Mouse (Mus musculus) kidney, adult 2 months (tissue): Measurements from ENCODE around the gene Foxl1. TPM values are rescaled to one million over a fixed set of nuclear protein-coding genes. Genes with fewer than 3 reads are reported as not detected.
"Not testable (repeated sequence)": the region's sequence is repeated elsewhere in the genome, so short reads cannot be mapped to it uniquely, and the experiment has no call there.

ENCODE experiments used
- DNase-seq: peaks from one replicate; pipeline ENCODE4 v3.0.0; 2021
- H3K27ac ChIP-seq: fragments of 200-500 bp; 2 replicates; pipeline ENCODE4 v1.5.1; 2012; ENCODE audit warnings: low read depth, low read length, control low read depth, inconsistent platforms; ENCODE audit not compliant: insufficient read depth
- H3K27me3 ChIP-seq: fragments of 200-500 bp; replicated peaks from 2 replicates; pipeline ENCODE4 v1.6.1; 2012; ENCODE audit warnings: mild to moderate bottlenecking, moderate library complexity, low read length, inconsistent platforms; ENCODE audit not compliant: control insufficient read depth, insufficient read depth
- H3K36me3 ChIP-seq: fragments of 200-500 bp; 2 replicates; pipeline ENCODE4 v1.6.1; 2012; ENCODE audit warnings: mild to moderate bottlenecking, moderate library complexity, low read length, inconsistent platforms; ENCODE audit not compliant: control insufficient read depth, insufficient read depth
- H3K4me1 ChIP-seq: fragments of 200-500 bp; 2 replicates; pipeline ENCODE4 v1.6.1; 2011; ENCODE audit warnings: low read length; ENCODE audit not compliant: control insufficient read depth, insufficient read depth
- H3K4me3 ChIP-seq: fragments of 200-500 bp; 2 replicates; pipeline ENCODE4 v1.5.1; 2011; ENCODE audit warnings: mild to moderate bottlenecking, low read depth, low read length, control low read depth; ENCODE audit not compliant: insufficient read depth
- CTCF ChIP-seq: fragments of 200-500 bp; conservative IDR thresholded peaks from 2 replicates; pipeline ENCODE4 v1.5.1; 2011; ENCODE audit warnings: low read depth, mild to moderate bottlenecking, control low read depth, low read length, moderate library complexity, mixed read lengths; ENCODE audit not compliant: insufficient read depth, insufficient read length
- POLR2A ChIP-seq: fragments of 200-500 bp; IDR thresholded peaks from one replicate; pipeline ENCODE4 v1.6.1; 2011; ENCODE audit warnings: low read depth, low read length, control low read depth
- WGBS: fragments of 180-500 bp; shearing (Covaris S2); methylation state at CpG from one replicate; pipeline ENCODE4 v1.1.7; 2018; 5-methylcytosine and 5-hydroxymethylcytosine counted together
- polyA plus RNA-seq: library from polyadenylated mRNA; depleted of rRNA; stranded (reverse); fragments of >200 nt; gene quantifications from 2 replicates; pipeline ENCODE4 v1.2.3, GENCODE M21; 2012

Foxl1 gene
- polyA plus RNA-seq, 1 experiment, result 0.75 TPM

GRCm38 (mm10) chr8:121134512-121134911 is 6.8 kb downstream of the Foxl1 start:
- Histone ChIP-seq H3K36me3 (no peaks in the 10 kb centered on the region), H3K27ac (no peak overlapping the region), H3K4me1 (no peaks in the 10 kb centered on the region), H3K4me3 (no peak overlapping the region), H3K27me3 (no peaks in the 10 kb centered on the region)
- TF ChIP-seq CTCF (no peak), POLR2A (no peak)
- 75% methylated on average over 11 of the region's 11 CpGs for WGBS
- DNase-seq, result no peak

DNA sequence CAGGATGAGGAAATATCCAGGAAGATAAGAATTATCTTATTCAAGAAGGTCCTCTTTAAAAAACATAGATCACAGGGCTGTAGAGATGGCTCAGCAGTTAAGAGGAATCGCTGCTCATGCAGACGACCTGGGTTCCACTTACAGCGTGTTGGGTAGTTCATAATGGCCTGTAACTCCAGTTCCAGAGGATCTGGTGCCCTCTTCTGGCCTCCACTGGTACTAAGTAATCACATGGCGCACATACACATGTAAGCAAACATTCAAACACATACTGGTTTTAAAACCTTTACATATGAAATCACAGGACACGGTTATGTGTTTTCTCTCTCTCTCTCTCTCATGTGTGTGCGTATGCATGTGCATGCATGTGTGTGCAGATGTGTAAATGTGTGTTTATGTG is 9.1 kb downstream of the Foxl1 start:
- Histone ChIP-seq H3K27me3 (no peaks in the 10 kb centered on the region), H3K36me3 (no peaks in the 10 kb centered on the region), H3K4me3 (no peak overlapping the region), H3K27ac (no peak overlapping the region), H3K4me1 (no peaks in the 10 kb centered on the region)
- no peak for DNase-seq
- TF ChIP-seq CTCF (no peak), POLR2A (no peak)
- WGBS, result 95% methylated on average over 6 of the region's 6 CpGs

GRCm38 (mm10) chr8:121145457-121146134 is 17.9 kb downstream of the Foxl1 start:
- not testable (repeated sequence) for DNase-seq, H3K4me3 ChIP-seq, H3K27ac ChIP-seq, H3K36me3 ChIP-seq, H3K4me1 ChIP-seq, H3K27me3 ChIP-seq
- WGBS, result 62% methylated on average over 5 of the region's 6 CpGs

DNA sequence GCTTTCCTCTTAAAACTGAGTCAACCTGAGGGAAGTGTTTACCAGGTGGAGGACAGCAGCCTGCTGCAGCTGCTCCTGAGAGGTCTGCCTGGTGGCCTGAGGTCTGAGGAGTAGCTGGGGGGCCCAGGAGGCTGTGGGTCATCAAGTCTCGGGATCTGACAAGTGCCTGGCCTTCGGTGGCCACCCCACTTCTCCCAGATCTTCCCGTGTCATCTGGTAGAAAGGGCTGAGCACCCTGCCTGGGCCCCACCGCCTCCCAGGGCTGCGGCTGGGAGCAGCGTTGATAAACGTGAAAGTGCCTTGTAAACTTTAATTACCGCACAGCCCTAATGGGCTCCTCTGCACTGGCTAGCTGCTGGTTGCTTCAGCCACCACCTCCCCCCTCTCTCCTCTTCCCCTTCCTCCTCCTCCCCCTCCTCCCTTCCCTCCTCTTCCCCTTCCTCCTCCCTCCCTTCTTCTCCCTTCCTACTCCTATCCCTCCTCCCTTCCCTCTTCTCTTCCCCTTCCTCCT is 20.9 kb downstream of the Foxl1 start:
- Histone ChIP-seq H3K36me3 (no peaks in the 10 kb centered on the region), H3K27ac (no peak overlapping the region), H3K27me3 (no peaks in the 10 kb centered on the region), H3K4me3 (no peak overlapping the region), H3K4me1 (no peaks in the 10 kb centered on the region)
- no peak for DNase-seq
- TF ChIP-seq POLR2A (no peak), CTCF (no peak)
- 39% methylated on average over 8 of the region's 8 CpGs for WGBS

- peak; percentile 52 for DNase-seq
- no peak overlapping the region for H3K4me3 ChIP-seq
- H3K27me3 ChIP-seq, result no peaks in the 10 kb centered on the region
- no peaks in the 10 kb centered on the region for H3K36me3 ChIP-seq
- no peak overlapping the region for H3K27ac ChIP-seq
- WGBS, result 59% methylated on average over 12 of the region's 12 CpGs
- no peak for TF ChIP-seq CTCF
- TF ChIP-seq POLR2A, result no peak
- H3K4me1 ChIP-seq, result no peaks in the 10 kb centered on the region
Measured at GRCm38 (mm10) chr8:121152394-121152793, 24.7 kb downstream of the Foxl1 start.

DNA sequence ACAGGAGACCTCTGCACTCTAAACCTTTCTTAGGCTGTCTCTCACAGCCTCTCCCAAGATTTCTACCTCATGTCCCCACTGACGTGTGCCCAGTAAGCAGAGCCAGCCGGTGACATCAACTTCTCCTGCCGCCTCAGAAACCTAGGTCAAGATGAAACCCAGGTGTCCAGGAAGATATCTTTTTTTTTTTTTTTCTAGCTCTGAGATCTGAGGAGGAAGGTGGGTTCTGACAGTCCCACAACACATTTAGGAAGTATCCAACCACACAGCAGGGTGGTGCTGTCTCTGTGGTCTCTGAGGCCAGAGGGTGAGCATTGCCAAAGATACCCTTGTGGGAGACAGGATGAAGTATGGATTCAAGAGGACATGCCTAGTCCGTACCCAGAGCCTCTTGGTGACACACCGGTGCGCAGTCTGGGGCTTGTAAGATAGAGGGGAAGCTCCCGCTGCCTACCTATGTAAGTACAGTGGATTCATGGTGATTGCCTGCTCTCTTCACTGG is 29.3 kb downstream of the Foxl1 start:
- no peak for DNase-seq
- Histone ChIP-seq H3K36me3 (no peaks in the 10 kb centered on the region), H3K4me1 (no peaks in the 10 kb centered on the region), H3K4me3 (no peak overlapping the region), H3K27ac (no peak overlapping the region), H3K27me3 (no peaks in the 10 kb centered on the region)
- 91% methylated on average over 7 of the region's 7 CpGs for WGBS
- TF ChIP-seq POLR2A (no peak), CTCF (no peak)

- 0 out of 2 replicates have a peak, but pooled peaks cover under 1% of the 10 kb centered on the region for H3K4me1 ChIP-seq
- TF ChIP-seq CTCF (no peak), POLR2A (no peak)
- no peak overlapping the region for H3K4me3 ChIP-seq
- H3K36me3 ChIP-seq, result no peaks in the 10 kb centered on the region
- H3K27ac ChIP-seq, result no peak overlapping the region
- DNase-seq, result no peak
- WGBS, result 51% methylated on average over 13 of the region's 13 CpGs
- H3K27me3 ChIP-seq, result no peaks in the 10 kb centered on the region
Measured at GRCm38 (mm10) chr8:121158812-121159211, 31.1 kb downstream of the Foxl1 start.
